Mouse (Mus musculus) left cerebral cortex, adult 18-20 months (tissue): ENCODE results near the gene Yif1b. TPM values are rescaled to one million over a fixed set of nuclear protein-coding genes. Genes with fewer than 3 reads are reported as not detected.

ENCODE experiments used
- DNase-seq, 2 experiments: peaks; one replicate each; pipeline ENCODE4 v3.0.0; 2021 to 2022; ENCODE audit warnings: low spot score in 2 of 2, mixed read lengths in 1 of 2
- total RNA-seq, 2 experiments: library from RNA; stranded (reverse); gene quantifications; 2 replicates each; pipeline ENCODE4 v1.2.3; 2021

Gene Yif1b
- total RNA-seq, 2 experiments from 2014 or later: 51.7 to 52.4 TPM

- DNase-seq: no peak
These were observed 58.9 kb downstream of the Yif1b start for GRCm38 (mm10) chr7:29296998-29297397.

Other genes starting within 250 kb of the Yif1b start
- 1 to 10 TPM; 6.5 to 8.9 TPM for gene Ryr1, start 113.2 kb upstream of the Yif1b start, total RNA-seq
- gene Rasgrp4, start 103.5 kb upstream of the Yif1b start, total RNA-seq: 1 to 10 TPM; 1.4 TPM
- 10 to 100 TPM; 33.8 to 40.2 TPM for gene Fam98c, start 82.1 kb upstream of the Yif1b start, total RNA-seq
- gene Ggn, start 68.1 kb upstream of the Yif1b start, total RNA-seq: 1 to 10 TPM; 1.6 to 1.9 TPM
- 10 to 100 TPM; 50.2 to 53.6 TPM for gene Spred3, start 67.9 kb upstream of the Yif1b start, total RNA-seq
- 100 to 1,000 TPM; 121 to 125 TPM for gene Psmd8, start 57.6 kb upstream of the Yif1b start, total RNA-seq
- 1 to 10 TPM; 1.1 to 1.5 TPM for gene Catsperg1, start 24.3 kb upstream of the Yif1b start, total RNA-seq
- 1 to 10 TPM; 3.0 to 3.1 TPM for gene Kcnk6, start 5.8 kb upstream of the Yif1b start, total RNA-seq
- gene 2200002D01Rik, start 10.1 kb downstream of the Yif1b start, total RNA-seq: under 1 TPM; 0.65 to 0.98 TPM
- gene Spint2, start 43.6 kb downstream of the Yif1b start, total RNA-seq: 10 to 100 TPM; 27.6 to 33.5 TPM
- gene Ppp1r14a, start 51.0 kb downstream of the Yif1b start, total RNA-seq: 10 to 100 TPM; 16.8 to 18.3 TPM
- gene Dpf1, start 65.6 kb downstream of the Yif1b start, total RNA-seq: 100 to 1,000 TPM; 107 to 120 TPM